Mouse (Mus musculus) hindbrain, embryonic 16.5 days (tissue): Measurements from ENCODE around the gene Gje1. TPM values are rescaled to one million over a fixed set of nuclear protein-coding genes. Genes with fewer than 3 reads are reported as not detected.

Experiments
- ATAC-seq: fragments of 200-750 bp; cut with Nextera tagmentation; 2 replicates; pipeline ENCODE4 v1.8.0; 2017; ENCODE audit warnings: moderate TSS enrichment, moderate library complexity
- H3K27ac ChIP-seq: fragments of 300-500 bp; sonication (generic); 2 replicates; pipeline ENCODE4 v1.5.1; 2014; ENCODE audit warnings: low read depth, mild to moderate bottlenecking, control low read depth, low read length, moderate library complexity
- H3K27me3 ChIP-seq: fragments of 300-500 bp; sonication (generic); replicated peaks from 2 replicates; pipeline ENCODE4 v1.6.1; 2014; ENCODE audit warnings: low read length; ENCODE audit not compliant: control insufficient read depth, insufficient read depth
- H3K36me3 ChIP-seq: fragments of 300-500 bp; sonication (generic); 2 replicates; pipeline ENCODE4 v1.6.1; 2014; ENCODE audit warnings: mild to moderate bottlenecking, low read length, moderate library complexity, mixed read lengths; ENCODE audit not compliant: control insufficient read depth, insufficient read depth
- H3K4me1 ChIP-seq: fragments of 300-500 bp; sonication (generic); 2 replicates; pipeline ENCODE4 v1.6.1; 2014; ENCODE audit warnings: low read depth, low read length; ENCODE audit not compliant: control insufficient read depth, insufficient read depth
- H3K4me2 ChIP-seq: fragments of 300-500 bp; sonication (generic); 2 replicates; pipeline ENCODE4 v1.6.1; 2014; ENCODE audit warnings: mild to moderate bottlenecking, low read length, control low read depth, moderate library complexity
- H3K4me3 ChIP-seq: fragments of 300-500 bp; sonication (generic); 2 replicates; pipeline ENCODE4 v1.5.1; 2014; ENCODE audit warnings: mild to moderate bottlenecking, low read length, control low read depth, moderate library complexity
- H3K9ac ChIP-seq: fragments of 300-500 bp; sonication (generic); 2 replicates; pipeline ENCODE4 v1.6.1; 2014; ENCODE audit warnings: low read depth, mild to moderate bottlenecking, control low read depth, low read length, moderate library complexity
- H3K9me3 ChIP-seq: fragments of 300-500 bp; sonication (generic); 2 replicates; pipeline ENCODE4 v1.6.1; 2014; ENCODE audit warnings: mild to moderate bottlenecking, low read length, moderate library complexity; ENCODE audit not compliant: control insufficient read depth
- WGBS: fragments of 180-500 bp; shearing (Covaris S2); extraction: QIAGEN DNeasy Blood & Tissue Kit; methylation state at CpG from one replicate; pipeline ENCODE4 v1.1.7; 2014; 5-methylcytosine and 5-hydroxymethylcytosine counted together
- polyA plus RNA-seq: library from polyadenylated mRNA; unstranded; fragments of >200 nt; fragmentation: Nextera tagmentation; extraction: Ambion mirVana; gene quantifications from 2 replicates; pipeline ENCODE4 v1.2.1, GENCODE M21; 2015

The Gje1 gene
- polyA plus RNA-seq, 1 experiment from 2014 or later, result not detected

DNA sequence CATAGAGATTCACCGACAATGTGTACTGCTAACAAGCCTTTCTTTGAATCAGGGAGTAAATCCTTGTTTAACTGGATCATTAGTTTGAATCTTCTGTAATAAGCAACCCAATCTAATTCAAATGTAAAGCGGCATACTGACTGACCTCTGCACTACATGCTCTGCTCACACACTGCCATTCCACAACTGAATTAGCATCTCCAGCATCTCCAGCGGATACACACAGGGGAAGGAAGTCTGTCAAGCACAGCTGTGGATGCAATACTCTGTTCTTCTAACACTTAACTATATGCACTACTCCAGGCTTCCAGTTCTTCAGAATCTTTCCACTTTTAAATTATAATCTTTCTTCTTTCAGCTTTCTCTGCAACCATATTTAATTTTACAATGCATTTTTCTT, 27.7 kb downstream of the Gje1 start:
- Histone ChIP-seq H3K9me3 (no peaks in the 10 kb centered on the region), H3K27me3 (no peaks in the 10 kb centered on the region), H3K27ac (no peak overlapping the region), H3K4me2 (no peak overlapping the region), H3K4me3 (no peak overlapping the region), H3K36me3 (no peaks in the 10 kb centered on the region; the same call in none of the 2 replicates), H3K9ac (no peak overlapping the region), H3K4me1 (no peaks in the 10 kb centered on the region)
- WGBS, result 46% methylated on average over 3 of the region's 3 CpGs
- no peak for ATAC-seq

DNA sequence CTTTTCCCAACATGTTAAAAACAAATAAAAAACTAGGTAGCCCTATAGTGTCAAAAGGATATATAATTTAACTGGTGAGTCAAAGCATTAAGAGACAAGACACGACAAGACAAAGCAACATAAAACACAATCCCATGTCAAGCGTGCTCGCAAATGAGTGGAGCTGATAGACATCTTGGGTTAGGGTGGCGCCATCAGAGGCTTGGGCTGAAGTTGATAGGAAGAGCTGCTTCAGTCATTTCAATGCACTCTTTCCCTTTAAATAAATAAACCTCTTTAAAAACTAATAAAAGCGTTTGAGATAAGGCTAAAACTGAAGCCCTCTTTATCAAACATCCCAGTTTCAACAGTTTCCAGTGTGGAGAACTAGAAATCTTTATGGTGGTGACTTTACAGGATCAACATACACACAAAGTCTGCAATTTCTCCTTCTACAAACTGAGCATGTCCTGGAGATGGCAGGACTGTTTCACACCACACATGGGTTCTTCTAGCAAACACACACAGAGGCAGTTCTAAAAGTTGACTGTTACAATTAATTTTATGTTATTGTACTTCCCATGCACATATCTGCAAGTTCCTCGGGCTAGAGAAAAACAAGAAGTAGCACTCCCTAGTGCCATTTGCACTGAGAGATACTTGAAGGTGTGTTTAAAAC, 29.1 kb downstream of the Gje1 start:
- H3K9me3 ChIP-seq, result no peaks in the 10 kb centered on the region
- WGBS, result 95% methylated on average over 6 of the region's 6 CpGs
- no peaks in the 10 kb centered on the region for H3K4me1 ChIP-seq
- ATAC-seq, result no peak
- no peaks in the 10 kb centered on the region for H3K27me3 ChIP-seq
- H3K4me3 ChIP-seq, result no peak overlapping the region
- H3K9ac ChIP-seq, result no peak overlapping the region
- no peak overlapping the region for H3K27ac ChIP-seq
- H3K36me3 ChIP-seq, result peaks cover 2% of the 10 kb centered on the region
- no peak overlapping the region for H3K4me2 ChIP-seq

DNA sequence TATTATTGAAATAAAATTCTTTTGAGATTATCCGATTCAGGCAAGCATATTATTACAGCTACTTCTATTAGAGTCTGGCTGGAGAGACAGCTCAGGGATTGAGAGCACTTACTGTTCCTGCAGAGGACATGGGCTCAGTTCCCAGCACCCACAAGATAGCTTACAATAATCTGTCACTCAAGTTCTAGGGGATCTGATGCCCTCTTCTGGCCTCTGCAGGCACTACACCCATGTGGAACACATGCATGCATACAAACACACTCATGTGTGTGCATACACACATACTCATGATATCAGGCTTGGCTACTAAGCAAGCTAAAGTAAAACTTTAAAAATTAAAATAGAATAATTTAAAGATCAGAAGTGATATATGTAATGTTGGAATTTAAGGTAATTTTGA, 32.4 kb downstream of the Gje1 start:
- Histone ChIP-seq H3K4me3 (no peak overlapping the region), H3K36me3 (peaks cover 2% of the 10 kb centered on the region), H3K27ac (no peak overlapping the region), H3K4me1 (no peaks in the 10 kb centered on the region), H3K9ac (no peak overlapping the region), H3K9me3 (no peaks in the 10 kb centered on the region), H3K27me3 (no peaks in the 10 kb centered on the region), H3K4me2 (no peak overlapping the region)
- 95% methylated on average over 1 of the region's 1 CpGs for WGBS
- ATAC-seq, result no peak

DNA sequence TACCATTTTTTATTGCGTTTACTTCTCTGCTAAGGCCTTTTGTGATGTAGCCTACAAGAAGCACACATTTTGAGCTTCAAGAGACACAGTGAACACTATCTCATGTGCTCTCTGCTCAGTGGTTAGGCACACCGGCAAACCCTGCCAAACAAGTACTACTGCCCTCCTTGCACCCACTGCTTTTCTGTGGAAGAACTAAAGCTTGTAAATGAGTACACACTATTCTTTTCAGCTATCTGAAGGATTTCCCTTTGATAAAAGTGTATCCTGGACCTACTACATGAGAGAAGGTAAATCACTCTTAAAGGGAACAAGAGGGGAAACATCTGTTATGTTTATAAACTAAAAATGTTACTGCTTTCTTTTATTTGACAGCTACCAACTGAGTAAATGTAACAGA, 51.9 kb downstream of the Gje1 start:
- Histone ChIP-seq H3K36me3 (peaks cover 21% of the 10 kb centered on the region), H3K4me1 (no peaks in the 10 kb centered on the region), H3K9ac (no peak overlapping the region), H3K4me3 (no peak overlapping the region), H3K27me3 (no peaks in the 10 kb centered on the region), H3K27ac (no peak overlapping the region), H3K9me3 (no peaks in the 10 kb centered on the region), H3K4me2 (no peak overlapping the region)
- 98% methylated on average over 2 of the region's 2 CpGs for WGBS
- no peak for ATAC-seq

Other genes with a start within 250 kb of the Gje1 start
- 1.3 and 2.3 TPM in 2 replicates for gene Adgrg6, start 172.6 kb downstream of the Gje1 start, polyA plus RNA-seq
- 177 and 196 TPM in 2 replicates for gene Vta1, start 12.7 kb downstream of the Gje1 start, polyA plus RNA-seq
- gene Nmbr, start 12.6 kb downstream of the Gje1 start, polyA plus RNA-seq, result 2.5 and 3.0 TPM in 2 replicates